Mouse (Mus musculus) liver, postnatal 0 days (tissue): ENCODE data around the gene Fbrs.
"Not testable (repeated sequence)": the region's sequence is repeated elsewhere in the genome, so short reads cannot be mapped to it uniquely, and the experiment has no call there.

ENCODE experiments used
- CTCF ChIP-seq: sonication (generic); IDR thresholded peaks from 2 replicates; pipeline ENCODE4 v1.5.1; 2016; ENCODE audit warnings: antibody characterized with exemption, low read depth
- EP300 ChIP-seq: IDR thresholded peaks from 2 replicates; pipeline ENCODE4 v1.6.1; 2016; ENCODE audit warnings: antibody characterized with exemption, low read depth, mild to moderate bottlenecking

GRCm38 (mm10) chr7:127465670-127466069 lies 13.3 kb upstream of the Fbrs start:
- TF ChIP-seq CTCF: not testable (repeated sequence)
- peak; percentile 51; the same call in 1 of the 2 replicates for TF ChIP-seq EP300
